Mouse (Mus musculus) embryonic facial prominence, embryonic 10.5 days (tissue): Measurements from ENCODE around the gene 4930404N11Rik. TPM values are rescaled to one million over a fixed set of nuclear protein-coding genes. Genes with fewer than 3 reads are reported as not detected.

ENCODE experiments used
- DNase-seq: peaks from one replicate; pipeline ENCODE4 v3.0.0-alpha.2; 2017; ENCODE audit warnings: low spot score
- H3K27ac ChIP-seq: fragments of 300-500 bp; sonication (generic); replicated peaks from 2 replicates; pipeline ENCODE4 v1.5.1; 2016; ENCODE audit warnings: mild to moderate bottlenecking
- H3K27me3 ChIP-seq: fragments of 300-500 bp; sonication (generic); replicated peaks from 2 replicates; pipeline ENCODE4 v1.6.1; 2016; ENCODE audit warnings: low read depth, mild to moderate bottlenecking; ENCODE audit not compliant: poor library complexity, severe bottlenecking
- H3K36me3 ChIP-seq: fragments of 300-500 bp; sonication (generic); replicated peaks from 2 replicates; pipeline ENCODE4 v1.6.1; 2016; ENCODE audit warnings: mild to moderate bottlenecking, moderate library complexity
- H3K4me1 ChIP-seq: fragments of 300-500 bp; sonication (generic); 2 replicates; pipeline ENCODE4 v1.6.1; 2016
- H3K4me3 ChIP-seq: fragments of 300-500 bp; sonication (generic); 2 replicates; pipeline ENCODE4 v1.5.1; 2016; ENCODE audit warnings: mild to moderate bottlenecking, moderate library complexity
- H3K9me3 ChIP-seq: fragments of 300-500 bp; sonication (generic); 2 replicates; pipeline ENCODE4 v1.6.1; 2016; ENCODE audit warnings: mild to moderate bottlenecking
- WGBS: fragments of 180-500 bp; shearing (Covaris S2); methylation state at CpG from one replicate; pipeline ENCODE4 v1.1.7; 2016; 5-methylcytosine and 5-hydroxymethylcytosine counted together
- polyA plus RNA-seq: library from polyadenylated mRNA; unstranded; fragments of >200 nt; fragmentation: Nextera tagmentation; extraction: Ambion mirVana; gene quantifications from 2 replicates; pipeline ENCODE4 v1.2.1, GENCODE M21; 2016

4930404N11Rik gene
- polyA plus RNA-seq, 1 experiment from 2014 or later = 0.76 TPM

GRCm38 (mm10) chr10:81387716-81388115 is 22.1 kb upstream of the 4930404N11Rik start:
- H3K4me3 ChIP-seq = 0 out of 2 replicates have a peak overlapping the region, but pooled peaks have one; percentile 16

GRCm38 (mm10) chr10:81385603-81386306 is 20.1 kb upstream of the 4930404N11Rik start:
- Histone ChIP-seq H3K4me1 (peaks cover 30% of the 10 kb centered on the region), H3K4me3 (peak overlapping the region; percentile 98), H3K36me3 (peaks cover 42% of the 10 kb centered on the region), H3K27ac (no peak overlapping the region), H3K9me3 (no peaks in the 10 kb centered on the region), H3K27me3 (no peaks in the 10 kb centered on the region)
- no peak for DNase-seq
- whole genome bisulfite sequencing = 88% methylated on average over 22 of the region's 22 CpGs

More at GRCm38 (mm10) chr10:81387716-81388115, 22.1 kb upstream of the 4930404N11Rik start:
- peaks cover 30% of the 10 kb centered on the region for H3K4me1 ChIP-seq
- H3K27ac ChIP-seq = no peak overlapping the region
- no peaks in the 10 kb centered on the region for H3K9me3 ChIP-seq
- DNase-seq = no peak
- H3K36me3 ChIP-seq = peaks cover 51% of the 10 kb centered on the region
- WGBS = 94% methylated on average over 20 of the region's 20 CpGs
- H3K27me3 ChIP-seq = 0 out of 2 replicates have a peak, but pooled peaks cover 3% of the 10 kb centered on the region

- H3K36me3 ChIP-seq = peaks cover 37% of the 10 kb centered on the region
- H3K4me3 ChIP-seq = peak overlapping the region; percentile 98
- H3K27me3 ChIP-seq = no peaks in the 10 kb centered on the region
- no peaks in the 10 kb centered on the region for H3K9me3 ChIP-seq
- H3K4me1 ChIP-seq = peaks cover 25% of the 10 kb centered on the region
- H3K27ac ChIP-seq = peak overlapping the region; percentile 91
- DNase-seq = no peak
- under 1% methylated on average over 19 of the region's 19 CpGs for WGBS
Measured at GRCm38 (mm10) chr10:81384605-81384982, 19.0 kb upstream of the 4930404N11Rik start.

GRCm38 (mm10) chr10:81383802-81384604 is 18.4 kb upstream of the 4930404N11Rik start, which contains the start of the genes Dohh and Gm48551:
Gene Dohh, plus strand, starts transcription at chr10:81384428.
Gene Gm48551, plus strand, starts transcription at chr10:81384466.
- H3K36me3 ChIP-seq = peaks cover 35% of the 10 kb centered on the region
- 9% methylated on average over 54 of the region's 54 CpGs for WGBS
- peaks cover 23% of the 10 kb centered on the region for H3K4me1 ChIP-seq
- DNase-seq = peak; percentile 97
- peak within 1 kb of the TSS; percentile 91 for H3K27ac ChIP-seq
- H3K27me3 ChIP-seq = no peaks in the 10 kb centered on the region
- H3K4me3 ChIP-seq = peak within 1 kb of the TSS; percentile 98
- H3K9me3 ChIP-seq = no peaks in the 10 kb centered on the region

GRCm38 (mm10) chr10:81382039-81382438 is 16.4 kb upstream of the 4930404N11Rik start:
- WGBS = 92% methylated on average over 5 of the region's 5 CpGs
- Histone ChIP-seq H3K4me3 (no peak overlapping the region), H3K36me3 (peaks cover 16% of the 10 kb centered on the region), H3K9me3 (no peaks in the 10 kb centered on the region), H3K27me3 (no peaks in the 10 kb centered on the region), H3K27ac (no peak overlapping the region), H3K4me1 (peaks cover 33% of the 10 kb centered on the region)
- DNase-seq = no peak

GRCm38 (mm10) chr10:81379809-81380378 is 14.3 kb upstream of the 4930404N11Rik start:
- no peaks in the 10 kb centered on the region for H3K27me3 ChIP-seq
- DNase-seq = no peak
- H3K36me3 ChIP-seq = peaks cover 22% of the 10 kb centered on the region
- no peaks in the 10 kb centered on the region for H3K9me3 ChIP-seq
- peak overlapping the region; percentile 91; the same call in 1 of the 2 replicates for H3K4me3 ChIP-seq
- peaks cover 33% of the 10 kb centered on the region for H3K4me1 ChIP-seq
- peak overlapping the region; percentile 57; the same call in 1 of the 2 replicates for H3K27ac ChIP-seq
- 87% methylated on average over 6 of the region's 6 CpGs for WGBS

GRCm38 (mm10) chr10:81379183-81379553 is 13.6 kb upstream of the 4930404N11Rik start:
- Histone ChIP-seq H3K9me3 (no peaks in the 10 kb centered on the region), H3K27me3 (no peaks in the 10 kb centered on the region), H3K4me1 (peaks cover 30% of the 10 kb centered on the region), H3K4me3 (peak overlapping the region; percentile 91), H3K27ac (peak overlapping the region; percentile 97), H3K36me3 (peaks cover 28% of the 10 kb centered on the region)
- WGBS = 59% methylated on average over 3 of the region's 3 CpGs
- no peak for DNase-seq

- DNase-seq = peak; percentile 100
- Histone ChIP-seq H3K4me1 (peaks cover 30% of the 10 kb centered on the region), H3K9me3 (no peaks in the 10 kb centered on the region), H3K4me3 (peak overlapping the region; percentile 91), H3K27ac (peak overlapping the region; percentile 97), H3K36me3 (peaks cover 33% of the 10 kb centered on the region), H3K27me3 (no peaks in the 10 kb centered on the region)
- under 1% methylated on average over 46 of the region's 46 CpGs for WGBS
Measured at GRCm38 (mm10) chr10:81378553-81379182, 13.1 kb upstream of the 4930404N11Rik start.

GRCm38 (mm10) chr10:81377793-81378552 is 12.4 kb upstream of the 4930404N11Rik start, which contains the start of gene Fzr1:
Gene Fzr1, minus strand, starts transcription at chr10:81378516.
- H3K27me3 ChIP-seq = no peaks in the 10 kb centered on the region
- H3K4me3 ChIP-seq = peak within 1 kb of the TSS; percentile 91
- peak within 1 kb of the TSS; percentile 97 for H3K27ac ChIP-seq
- DNase-seq = no peak
- WGBS = 1% methylated on average over 59 of the region's 59 CpGs
- peaks cover 40% of the 10 kb centered on the region for H3K36me3 ChIP-seq
- no peaks in the 10 kb centered on the region for H3K9me3 ChIP-seq
- H3K4me1 ChIP-seq = peaks cover 34% of the 10 kb centered on the region

- Histone ChIP-seq H3K9me3 (no peaks in the 10 kb centered on the region), H3K27ac (peak overlapping the region; percentile 97), H3K36me3 (peaks cover 47% of the 10 kb centered on the region), H3K4me3 (peak overlapping the region; percentile 91), H3K4me1 (peaks cover 34% of the 10 kb centered on the region), H3K27me3 (no peaks in the 10 kb centered on the region)
- WGBS = 66% methylated on average over 2 of the region's 2 CpGs
- DNase-seq = no peak
Measured at GRCm38 (mm10) chr10:81377362-81377664, 11.7 kb upstream of the 4930404N11Rik start.

GRCm38 (mm10) chr10:81376561-81377361 is 11.1 kb upstream of the 4930404N11Rik start:
- H3K4me1 ChIP-seq = peaks cover 30% of the 10 kb centered on the region
- peak overlapping the region; percentile 91 for H3K4me3 ChIP-seq
- no peak for DNase-seq
- WGBS = 40% methylated on average over 6 of the region's 6 CpGs
- no peaks in the 10 kb centered on the region for H3K27me3 ChIP-seq
- H3K36me3 ChIP-seq = peaks cover 52% of the 10 kb centered on the region
- peak overlapping the region; percentile 97 for H3K27ac ChIP-seq
- H3K9me3 ChIP-seq = no peaks in the 10 kb centered on the region
